Mouse (Mus musculus) B cell, adult 2 months (primary cell): ENCODE results near the gene Ankrd45.
"Not testable (repeated sequence)": the region's sequence is repeated elsewhere in the genome, so short reads cannot be mapped to it uniquely, and the experiment has no call there.

ENCODE experiments used
- DNase-seq, 2 experiments: peaks; one replicate each; pipeline ENCODE4 v3.0.0; 2022

Gene Ankrd45

DNA sequence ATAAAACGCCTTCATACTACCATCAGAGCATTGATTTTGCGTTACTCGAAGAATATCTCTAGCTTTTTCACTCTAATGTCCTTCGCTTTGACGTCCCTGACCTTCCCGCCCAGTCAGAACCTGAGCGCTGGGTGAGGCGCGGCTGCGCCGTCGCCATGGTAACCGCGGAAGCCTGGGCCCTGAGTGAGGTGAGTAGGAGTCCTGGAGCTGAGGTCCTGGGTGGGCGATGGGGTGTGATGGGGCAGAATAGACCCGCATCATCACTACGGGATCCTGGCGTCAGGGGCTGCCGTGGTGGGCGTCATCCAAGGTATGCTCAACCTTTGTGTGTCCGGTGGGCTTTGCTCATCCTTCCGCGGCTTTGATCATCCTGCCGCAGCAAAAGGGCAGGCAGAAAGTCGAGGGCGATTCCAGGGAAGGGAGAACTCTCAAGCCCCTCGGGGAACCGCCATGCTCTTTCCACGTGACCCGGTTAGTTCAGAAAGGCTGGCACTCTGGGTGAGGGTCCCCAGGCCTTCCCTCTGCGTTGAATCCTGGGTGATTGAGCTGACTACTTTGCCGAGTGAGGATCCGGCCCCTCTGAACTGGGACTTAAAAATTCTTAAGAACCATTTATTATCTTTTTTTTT, at the start of gene Ankrd45:
Gene Ankrd45, plus strand, starts transcription at position 161 of the 629 bp plus-strand sequence.
- peak; percentile 45 to 50 for DNase-seq

GRCm38 (mm10) chr1:161099721-161100405, 42.6 kb upstream of the Ankrd45 start:
- no peak for DNase-seq

DNA sequence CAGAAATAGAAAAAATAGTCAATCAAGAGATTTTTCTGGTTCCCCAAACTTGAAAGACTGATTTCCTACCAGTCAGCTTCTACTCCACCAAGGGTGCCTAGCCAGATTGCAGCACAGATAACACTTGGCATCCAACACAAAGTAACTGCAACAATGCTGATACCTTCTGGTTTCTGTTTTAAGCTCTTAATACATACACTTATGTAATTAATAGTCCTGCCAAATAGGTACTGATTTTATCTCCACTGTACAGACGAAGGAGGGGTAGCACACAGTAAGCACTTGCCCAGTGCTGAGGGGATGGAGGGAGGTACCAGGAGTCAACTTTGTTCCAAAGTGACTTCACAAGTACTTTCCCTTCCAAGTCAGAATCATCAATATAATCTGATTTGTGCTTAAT, 38.6 kb upstream of the Ankrd45 start:
- DNase-seq = no peak

GRCm38 (mm10) chr1:161109216-161109615, 33.3 kb upstream of the Ankrd45 start:
- no peak for DNase-seq

- no peak for DNase-seq
These were observed 27.9 kb upstream of the Ankrd45 start for GRCm38 (mm10) chr1:161114591-161114990.

GRCm38 (mm10) chr1:161122661-161123418, 19.7 kb upstream of the Ankrd45 start:
- DNase-seq = no peak

DNA sequence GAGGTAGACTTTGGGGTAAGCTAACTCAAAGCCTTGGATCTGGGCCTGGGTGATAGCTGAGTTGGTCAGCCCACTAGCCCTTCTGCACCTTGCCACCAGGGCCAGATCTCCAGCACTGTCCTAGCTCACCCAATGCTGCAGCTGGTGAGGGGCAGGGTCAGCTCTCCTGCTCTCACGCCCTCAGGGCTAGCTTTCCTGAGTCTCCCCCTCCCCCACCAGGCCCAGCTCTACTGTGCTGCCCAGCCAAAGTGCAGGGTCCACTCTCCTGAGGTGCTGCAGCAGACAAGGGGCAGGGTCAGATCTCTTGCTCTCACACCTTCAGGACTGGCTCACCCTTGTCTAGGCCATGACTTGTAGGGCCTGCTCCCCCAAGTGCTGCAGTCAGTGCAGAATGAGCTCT, 16.0 kb upstream of the Ankrd45 start:
- no peak for DNase-seq

GRCm38 (mm10) chr1:161130726-161131664, 11.5 kb upstream of the Ankrd45 start, which contains the start of gene Klhl20:
Klhl20 (minus strand) TSS chr1:161131511.
- peak; percentile 93 for DNase-seq

DNA sequence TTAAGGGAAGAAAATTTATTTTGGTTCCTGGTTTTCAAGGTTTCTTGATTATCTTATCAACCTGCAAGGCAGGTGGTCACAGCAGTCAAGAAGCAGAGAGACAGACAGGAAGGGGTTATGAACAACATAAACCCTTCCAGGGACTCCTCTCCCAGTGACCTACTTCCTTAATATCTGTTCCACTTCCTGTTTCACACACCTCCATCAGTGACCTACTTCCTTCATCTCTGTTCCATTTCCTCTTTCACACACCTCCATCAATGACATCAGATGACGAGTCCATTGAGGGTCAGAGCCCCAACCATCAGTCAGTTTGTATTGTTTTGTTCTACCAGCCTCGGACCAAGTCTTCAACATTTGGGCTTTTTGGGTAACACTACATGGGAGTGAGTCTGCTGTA, 3.0 kb upstream of the Ankrd45 start:
- peak; percentile 51 to 55 for DNase-seq

GRCm38 (mm10) chr1:161140026-161140762, 2.3 kb upstream of the Ankrd45 start:
- peak; percentile 34 to 52 for DNase-seq

- no peak for DNase-seq
These were observed 725 bp downstream of the Ankrd45 start for GRCm38 (mm10) chr1:161143216-161143615.

DNA sequence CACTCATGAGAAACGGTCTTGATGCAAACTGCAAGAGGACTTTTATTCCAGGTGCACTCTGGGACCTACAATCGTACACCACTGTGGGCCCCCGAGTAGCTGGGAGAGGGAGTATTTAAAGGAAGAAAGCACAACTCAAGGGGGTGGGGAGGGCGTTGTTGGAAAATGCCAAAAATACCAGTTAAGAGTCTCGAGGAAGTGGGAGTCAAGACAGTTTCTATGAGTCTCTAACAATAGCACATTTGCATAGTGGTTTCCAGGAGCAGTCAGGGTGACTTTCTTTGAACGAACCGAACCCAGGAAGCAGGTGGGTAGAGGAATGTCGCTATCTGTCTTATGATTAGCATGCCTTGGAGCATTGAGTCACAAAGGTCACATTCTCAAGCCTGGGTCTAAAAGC, 3.1 kb downstream of the Ankrd45 start:
- DNase-seq = not testable (repeated sequence)

GRCm38 (mm10) chr1:161147888-161148287, 5.4 kb downstream of the Ankrd45 start:
- DNase-seq = no peak

DNA sequence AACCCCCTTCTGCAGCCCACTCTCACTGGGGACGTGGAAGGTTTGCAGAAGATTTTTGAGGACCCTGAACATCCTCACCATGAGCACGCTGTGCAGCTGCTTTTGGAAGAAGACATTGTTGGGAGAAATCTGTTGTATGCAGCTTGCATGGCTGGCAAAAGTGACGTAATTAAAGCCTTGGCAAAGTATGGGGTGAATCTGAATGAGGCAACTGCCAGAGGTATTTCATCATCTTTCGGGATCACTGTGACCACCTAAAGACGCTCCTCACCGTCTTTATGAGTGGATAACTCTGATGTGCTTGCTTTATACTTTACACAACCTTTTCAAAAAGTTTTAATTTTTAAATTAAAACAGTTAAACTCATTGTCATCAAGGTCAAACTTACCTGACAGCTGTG, 8.6 kb downstream of the Ankrd45 start:
- no peak for DNase-seq

GRCm38 (mm10) chr1:161156546-161156945, 14.1 kb downstream of the Ankrd45 start:
- DNase-seq = peak in 1 of 2 experiments; percentile 3

DNA sequence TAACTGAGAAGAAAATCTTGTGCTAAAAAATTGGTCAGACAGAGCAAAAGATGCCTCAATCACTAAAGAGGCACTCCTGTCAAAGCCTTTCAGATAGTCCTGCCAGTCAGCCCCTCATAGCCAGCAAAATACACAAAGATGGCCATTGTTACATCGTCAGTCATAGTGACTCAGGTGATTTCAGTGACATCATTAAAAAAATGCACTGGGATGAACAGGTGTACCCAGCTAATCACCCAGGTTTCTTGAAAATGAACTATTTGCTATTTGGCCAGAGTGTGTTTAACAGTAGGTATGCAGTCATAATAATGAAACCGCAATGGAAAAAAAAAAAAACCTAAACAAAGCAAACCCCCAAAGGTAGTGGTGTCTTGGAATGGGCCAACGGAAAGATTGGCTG, 16.7 kb downstream of the Ankrd45 start, which contains the start of gene Tex50:
Gene Tex50, minus strand, starts transcription at position 101 of the 400 bp plus-strand sequence.
- DNase-seq = no peak

- no peak for DNase-seq
These were observed 17.8 kb downstream of the Ankrd45 start for GRCm38 (mm10) chr1:161160266-161160665.

- peak; percentile 88 to 89 for DNase-seq
These were observed 28.2 kb downstream of the Ankrd45 start for GRCm38 (mm10) chr1:161170651-161171050.

GRCm38 (mm10) chr1:161180674-161181073, 38.2 kb downstream of the Ankrd45 start:
- DNase-seq = peak; percentile 80 to 82

DNA sequence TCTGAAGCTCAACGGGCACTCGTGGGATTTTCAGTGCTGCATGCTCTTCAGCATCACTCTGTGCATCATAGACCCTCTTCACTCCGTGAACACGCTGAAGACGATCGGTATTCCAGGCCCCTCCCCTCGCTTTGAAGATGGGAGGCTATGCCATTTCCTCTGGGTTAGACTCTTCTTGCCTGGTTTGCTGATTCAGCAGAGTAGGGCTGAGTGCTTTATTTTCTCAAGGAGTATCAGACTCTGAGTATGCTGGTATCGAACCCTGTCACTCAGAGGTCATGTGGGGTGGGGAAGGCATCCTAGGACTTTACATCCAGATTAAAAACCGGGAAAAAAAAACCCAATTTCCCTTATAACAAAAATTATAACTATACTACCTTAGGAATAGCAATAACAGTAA, 39.9 kb downstream of the Ankrd45 start:
- DNase-seq = no peak

- DNase-seq = no peak
These were observed 41.2 kb downstream of the Ankrd45 start for GRCm38 (mm10) chr1:161183677-161184076.

GRCm38 (mm10) chr1:161185431-161185830, 42.9 kb downstream of the Ankrd45 start:
- no peak for DNase-seq
